Mouse (Mus musculus): ENCODE data around the gene Psmd5.
"Not testable (repeated sequence)": the region's sequence is repeated elsewhere in the genome, so short reads cannot be mapped to it uniquely, and the experiment has no call there.

The Psmd5 gene

DNA sequence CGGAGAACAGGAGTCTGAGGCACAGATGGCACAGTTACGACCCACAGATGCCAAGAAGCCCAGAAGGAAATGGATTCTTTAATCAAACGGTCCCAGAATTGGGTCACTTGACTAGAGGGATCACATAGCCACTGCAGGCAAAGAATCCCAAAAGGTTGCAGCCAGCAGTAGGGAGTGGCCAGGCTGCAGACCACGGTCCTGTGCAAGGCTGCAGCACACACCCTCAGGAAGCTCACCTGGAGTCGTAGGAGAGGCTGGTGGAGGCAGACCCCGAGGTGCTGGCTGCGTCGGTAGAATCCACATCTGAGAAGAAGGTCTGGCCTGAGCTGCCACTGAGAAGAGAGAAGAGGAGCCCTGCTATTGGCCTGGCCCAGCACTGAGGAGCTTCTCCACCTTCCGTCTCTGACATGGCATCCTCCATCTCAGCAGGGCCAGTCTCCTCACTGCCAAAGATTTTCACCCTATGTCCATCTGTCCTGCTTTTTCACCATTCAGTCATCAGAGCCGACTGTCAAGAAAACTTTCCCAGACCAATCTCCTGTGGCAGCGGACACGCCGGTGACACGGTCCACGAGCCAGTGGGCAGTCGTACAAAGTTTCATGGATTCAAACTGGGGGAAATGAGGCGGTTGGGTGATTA, 22.2 kb upstream of the Psmd5 start:
- no peak for DNase-seq (ENCODE audit: inconsistent ontology term)

DNA sequence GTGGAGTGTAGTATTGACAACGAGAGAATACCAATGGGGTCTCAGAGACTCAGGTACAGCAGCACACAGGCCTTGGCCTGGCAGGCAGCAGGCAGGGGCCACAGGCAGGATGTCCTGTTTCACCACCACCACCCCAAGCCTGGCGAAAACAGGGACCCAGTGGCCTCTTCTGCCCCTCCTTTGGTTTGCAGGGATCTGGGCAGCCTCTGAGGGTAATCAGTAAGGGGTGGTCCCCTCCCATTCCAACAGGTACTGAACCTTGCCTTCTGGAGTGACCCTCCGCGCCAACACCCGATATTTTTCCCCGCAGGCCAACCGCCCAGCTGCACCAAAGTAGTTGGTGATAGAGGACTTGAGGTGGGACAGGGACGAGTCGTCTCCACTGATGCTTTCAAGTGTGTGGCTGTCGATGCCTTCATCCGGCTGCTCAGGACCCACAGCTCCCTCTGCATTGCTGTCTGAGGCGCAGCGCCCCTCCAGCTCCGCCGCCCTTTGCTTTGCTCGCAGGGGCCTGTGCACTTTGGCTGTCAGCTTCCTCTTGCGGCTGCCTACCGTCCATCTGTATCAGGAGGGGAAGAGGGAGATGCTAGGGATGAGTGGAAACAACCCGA, 20.8 kb upstream of the Psmd5 start:
- DNase-seq (ENCODE audit: inconsistent ontology term), result no peak

DNA sequence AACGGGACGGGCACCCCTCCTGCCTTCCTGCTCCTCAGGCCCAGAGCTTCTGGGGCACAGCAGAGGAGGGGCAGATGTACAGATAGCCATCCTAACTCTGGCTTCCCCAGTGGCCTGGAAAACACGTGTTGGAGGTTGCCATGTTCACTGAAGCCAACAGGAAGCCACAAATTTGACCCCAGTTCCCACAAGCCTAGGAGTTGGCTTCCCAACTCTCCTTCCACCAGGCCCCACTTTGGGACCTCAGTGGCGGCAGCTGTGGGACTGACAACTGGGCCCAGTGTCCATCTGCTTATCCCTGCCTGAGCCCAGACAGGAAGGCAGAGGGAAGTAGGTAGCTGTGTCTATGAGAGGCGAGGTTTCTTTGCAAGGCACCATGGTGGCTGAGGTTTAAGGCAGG, 19.2 kb upstream of the Psmd5 start:
- DNase-seq (ENCODE audit: inconsistent ontology term), result no peak

DNA sequence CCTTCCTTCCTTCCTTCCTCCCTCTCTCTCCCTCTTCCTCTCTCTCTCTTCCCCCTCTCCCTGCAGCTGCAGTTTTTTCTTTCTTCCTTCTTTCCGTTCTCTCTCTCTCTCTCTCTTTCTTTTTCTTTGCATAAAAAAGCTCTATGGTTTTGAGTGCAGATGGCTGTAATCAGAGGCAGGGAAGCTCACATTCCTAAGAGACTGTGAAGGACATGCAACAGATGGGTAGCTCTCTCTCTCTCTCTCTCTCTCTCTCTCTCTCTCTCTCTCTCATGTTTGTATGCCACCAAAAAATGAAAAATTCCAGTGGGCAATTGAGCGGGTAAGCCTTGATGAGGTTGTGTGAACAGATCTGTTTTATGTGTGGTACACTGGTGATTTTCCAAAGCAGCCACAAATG, 9.4 kb upstream of the Psmd5 start:
- DNase-seq (ENCODE audit: inconsistent ontology term), result no peak

DNA sequence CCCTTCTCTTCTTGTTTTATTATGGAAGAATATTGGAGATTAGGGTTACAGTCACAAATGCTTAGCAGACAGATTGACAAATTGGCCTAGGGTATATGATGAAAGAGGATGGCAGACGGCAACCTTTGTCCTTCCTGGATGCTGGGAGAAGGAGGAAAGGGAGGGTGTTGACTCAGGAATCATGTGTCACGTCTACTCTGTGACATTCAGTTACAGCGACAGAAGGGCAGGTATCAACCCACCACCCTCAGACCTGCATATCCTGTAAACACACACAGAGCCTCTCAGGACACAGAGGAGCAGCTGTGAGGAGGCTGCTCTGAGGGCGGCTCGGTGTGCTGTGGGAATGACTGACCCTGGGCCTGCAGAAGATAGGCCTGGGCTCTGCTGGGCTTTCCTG, 8.4 kb upstream of the Psmd5 start:
- no peak for DNase-seq (ENCODE audit: inconsistent ontology term)

DNA sequence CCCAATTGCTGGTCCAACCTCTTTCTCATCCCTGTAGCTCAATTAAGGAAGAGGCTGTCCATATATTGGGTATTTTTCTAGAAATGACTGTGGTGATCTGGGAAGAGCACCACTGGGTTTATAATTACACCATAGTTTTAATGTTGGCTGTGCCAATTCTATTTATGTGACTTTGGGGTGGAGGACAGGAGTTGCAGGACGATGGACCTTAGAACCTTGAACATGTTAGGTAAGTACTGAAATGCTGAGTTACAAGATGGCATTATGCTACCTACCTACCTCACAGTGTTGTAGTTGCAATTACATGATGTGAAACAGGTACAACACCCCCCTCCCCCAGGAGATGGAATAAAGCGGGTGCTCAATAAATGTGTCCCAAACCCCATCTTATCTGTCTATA, 8.0 kb upstream of the Psmd5 start:
- no peak for DNase-seq (ENCODE audit: inconsistent ontology term)

DNA sequence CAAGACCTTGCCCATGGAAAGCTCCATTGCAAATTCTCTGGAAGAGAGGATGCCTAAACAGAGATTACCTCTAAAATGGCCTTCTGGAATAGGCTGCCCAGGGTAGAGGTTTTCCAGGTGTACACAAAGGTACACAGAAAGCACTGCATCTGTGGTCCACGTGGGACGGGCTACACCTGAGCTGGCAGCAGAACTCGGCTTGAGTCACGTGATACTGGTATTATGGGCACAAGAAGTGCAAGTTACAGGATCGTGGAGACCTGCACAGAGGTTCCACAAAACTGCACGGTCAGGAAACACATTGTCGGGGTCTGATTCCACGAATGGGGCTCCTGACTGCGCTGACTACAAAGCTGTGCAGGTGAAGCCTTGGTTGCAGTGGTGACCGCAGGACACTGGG, 5.3 kb upstream of the Psmd5 start:
- DNase-seq (ENCODE audit: inconsistent ontology term), result no peak

DNA sequence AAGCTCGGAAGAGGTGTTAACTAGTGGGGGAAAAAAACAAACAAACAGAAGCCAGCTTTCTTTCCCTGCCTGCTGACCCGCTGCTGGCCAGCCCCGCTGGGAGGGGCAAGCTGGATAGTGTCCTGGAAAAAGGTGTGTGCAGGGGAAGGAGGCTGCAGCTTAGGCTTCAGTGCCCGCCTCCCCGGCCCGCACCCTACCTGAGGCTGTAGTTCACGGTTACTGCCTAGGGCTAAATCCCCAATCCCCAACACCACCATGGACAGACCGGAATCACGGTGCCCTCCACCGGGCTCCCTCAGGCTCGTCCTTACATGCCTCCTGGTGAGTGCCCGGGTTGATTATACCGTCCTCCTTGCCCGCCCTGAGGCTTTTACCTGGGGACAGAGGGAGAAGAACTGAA, 497 bp downstream of the Psmd5 start, which contains the start of gene Cutal:
Cutal (plus strand) TSS at position 126 of the 400 bp plus-strand sequence.
- DNase-seq (ENCODE audit: inconsistent ontology term), result peak; percentile 14

DNA sequence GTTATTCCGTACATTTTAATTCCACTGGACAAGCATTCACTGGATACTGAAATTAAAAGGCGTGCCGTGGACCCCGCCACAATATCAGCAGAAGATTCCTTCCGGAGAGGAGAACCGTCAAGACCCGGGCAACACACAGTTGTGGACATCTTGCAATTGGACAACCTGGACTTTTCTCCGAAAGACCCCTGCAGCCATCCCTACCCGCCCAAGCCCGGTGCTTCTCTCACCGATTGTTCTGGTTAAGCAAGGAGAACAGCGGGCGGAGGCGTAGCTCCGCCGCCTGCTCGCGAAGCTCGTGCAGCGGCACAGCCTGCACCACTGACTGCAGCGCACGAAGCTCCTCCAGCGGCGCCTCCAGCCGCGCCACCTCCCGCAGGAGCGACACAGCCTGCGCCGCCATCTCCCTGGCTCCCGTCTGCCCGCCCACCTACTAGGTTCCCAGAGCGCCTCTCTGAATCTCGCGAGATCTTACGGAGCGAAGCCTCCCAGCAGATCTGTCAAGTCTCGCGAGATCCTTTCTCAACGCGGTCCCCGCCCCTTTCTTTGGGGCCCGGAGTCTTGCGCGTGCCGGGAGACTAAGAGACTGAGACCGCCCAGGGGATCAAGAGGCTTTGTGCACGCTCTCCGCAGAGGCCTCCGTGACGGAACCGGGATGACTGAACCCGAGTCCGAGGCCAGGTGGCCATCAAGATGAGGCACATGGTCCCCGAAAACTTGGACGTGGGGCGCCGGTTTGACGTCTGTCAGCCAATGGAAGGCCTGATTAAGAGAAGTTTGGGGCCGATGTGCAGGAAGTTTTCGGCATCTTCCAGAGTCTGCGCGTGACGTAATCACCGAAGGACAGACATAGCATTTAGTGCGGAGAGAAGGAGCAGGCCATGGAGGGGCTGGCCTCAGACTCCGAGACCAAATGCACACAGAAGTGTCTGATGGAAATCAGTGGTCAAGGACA, 4.0 kb downstream of the Psmd5 start:
- peak; percentile 99 for DNase-seq (ENCODE audit: inconsistent ontology term)

DNA sequence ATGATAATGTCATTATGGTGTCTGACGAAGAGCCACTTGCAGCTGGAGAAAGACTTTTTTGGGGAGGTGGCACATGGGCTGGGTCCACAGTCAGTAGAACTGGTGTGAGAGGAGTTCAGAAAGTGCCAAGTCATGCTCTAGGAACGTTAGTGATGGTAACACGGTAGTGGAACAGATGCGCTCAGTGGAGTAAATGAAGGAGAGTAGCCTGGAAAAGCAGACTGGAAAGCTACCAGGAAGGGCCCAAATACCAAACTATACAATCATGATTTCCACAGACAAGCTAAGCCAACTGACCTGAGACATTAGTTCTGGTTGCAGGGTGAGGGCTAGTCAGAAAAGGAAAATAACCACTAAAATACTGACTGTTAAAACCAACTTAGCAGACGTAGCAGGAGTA, 5.1 kb downstream of the Psmd5 start:
- DNase-seq (ENCODE audit: inconsistent ontology term), result peak; percentile 76

DNA sequence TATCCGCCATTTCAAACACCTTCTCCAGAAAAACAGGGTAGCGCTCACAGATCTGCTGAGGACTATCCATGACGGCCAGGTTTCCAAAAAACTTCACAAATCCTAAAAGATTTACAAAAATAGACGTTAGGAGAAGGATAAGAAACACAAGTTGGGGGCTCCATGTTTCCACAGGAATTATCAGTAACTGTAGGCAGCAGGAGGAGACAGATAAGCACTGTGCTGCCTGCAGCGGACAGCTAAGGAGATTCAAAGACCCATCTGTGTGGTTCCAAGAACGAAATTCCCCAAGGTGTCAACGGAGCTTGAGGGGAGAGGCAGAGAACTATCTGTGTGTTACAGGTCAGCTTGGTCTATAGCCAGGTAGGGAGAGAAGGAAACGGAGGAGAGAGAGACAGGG, 17.0 kb downstream of the Psmd5 start:
- no peak for DNase-seq (ENCODE audit: inconsistent ontology term)

DNA sequence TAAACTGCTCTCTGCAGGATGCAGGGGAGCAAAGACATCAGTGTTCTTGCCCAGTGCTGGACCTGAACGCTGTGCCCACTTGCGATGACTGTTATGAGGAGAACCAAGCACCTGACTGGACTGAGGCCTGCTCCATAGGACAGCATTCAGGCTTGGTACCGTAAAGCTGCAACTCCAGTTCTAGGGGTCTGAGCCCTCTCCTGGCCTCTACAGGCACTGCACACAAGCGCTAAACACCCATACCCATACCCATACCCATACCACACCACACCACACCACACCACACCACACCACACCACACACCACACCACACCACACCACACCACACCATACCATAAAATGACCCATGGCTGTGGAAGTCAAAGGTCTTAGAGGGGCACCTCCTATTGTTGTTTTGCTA, 19.5 kb downstream of the Psmd5 start:
- DNase-seq (ENCODE audit: inconsistent ontology term), result no peak

DNA sequence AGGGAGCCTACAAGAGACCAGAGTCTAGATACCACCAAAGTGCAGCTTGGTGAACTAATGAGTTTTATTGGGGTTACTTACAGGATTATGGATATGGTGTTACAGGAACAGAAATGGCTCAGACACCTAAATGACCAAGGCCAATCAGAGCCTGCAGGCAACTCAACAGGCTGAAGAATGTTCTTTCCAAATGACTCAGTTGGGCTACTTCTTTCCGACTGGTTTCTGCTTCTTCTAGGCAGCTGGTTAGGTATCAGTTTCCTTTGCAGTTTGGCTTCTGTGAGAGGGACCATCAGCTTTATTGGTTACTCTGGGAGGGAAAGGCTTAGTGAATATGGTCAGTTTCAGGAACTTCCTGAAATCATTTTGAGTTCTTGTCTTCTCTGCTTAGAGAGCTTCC, 27.1 kb downstream of the Psmd5 start:
- no peak for DNase-seq (ENCODE audit: inconsistent ontology term)

DNA sequence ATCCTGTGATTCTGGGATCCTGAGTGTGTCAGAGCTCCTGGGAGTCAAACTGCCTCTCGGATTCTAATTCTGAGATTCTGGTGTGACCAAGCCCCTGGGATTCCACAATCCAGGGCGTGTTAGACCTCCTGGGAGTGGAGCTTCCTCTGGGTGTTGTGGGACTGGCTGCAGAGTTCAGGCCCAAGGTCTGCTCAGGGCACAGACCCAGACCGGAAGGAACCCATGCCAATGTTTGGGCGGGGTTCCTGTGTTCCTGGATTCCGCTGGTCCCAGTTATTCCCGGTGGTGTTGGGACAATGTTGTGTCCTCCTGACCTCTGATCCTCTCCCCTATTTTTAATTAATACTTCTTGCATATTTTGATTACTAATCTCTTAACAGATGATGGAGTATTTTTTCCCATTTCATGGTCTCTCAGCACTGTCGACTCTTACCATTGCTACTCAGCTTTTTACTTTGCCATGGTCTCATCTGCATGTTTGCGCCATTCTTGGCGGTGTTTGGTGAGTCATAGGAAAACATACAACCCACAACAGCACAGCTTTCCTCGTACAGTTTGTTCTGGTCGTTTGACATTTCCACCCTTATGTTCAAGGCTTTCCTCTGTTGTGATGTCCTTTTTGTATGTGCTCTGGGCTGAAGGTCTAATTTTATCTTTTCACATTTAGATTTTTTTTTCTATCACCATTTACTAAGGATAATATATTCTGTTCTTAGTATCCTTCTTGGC, 31.4 kb downstream of the Psmd5 start:
- no peak for DNase-seq (ENCODE audit: inconsistent ontology term)

DNA sequence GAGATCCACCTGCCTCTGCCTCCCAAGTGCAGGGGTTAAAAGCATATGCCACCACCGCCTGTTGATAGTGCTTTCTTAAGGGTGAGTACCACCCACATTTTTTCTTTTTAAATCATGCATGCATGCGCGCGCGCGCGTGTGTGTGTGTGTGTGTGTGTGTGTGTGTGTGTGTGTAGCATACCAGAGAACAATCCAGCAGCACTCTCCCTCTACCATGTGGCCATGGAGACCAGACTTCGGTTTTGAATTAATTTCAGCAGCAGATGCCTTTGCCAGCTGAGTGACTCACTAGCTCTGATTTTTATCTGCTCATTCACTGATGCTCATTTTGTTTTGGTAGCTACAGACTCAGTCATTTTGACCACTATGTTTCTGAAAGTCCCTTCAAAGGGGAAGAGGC, 33.1 kb downstream of the Psmd5 start:
- peak; percentile 62 for DNase-seq (ENCODE audit: inconsistent ontology term)

DNA sequence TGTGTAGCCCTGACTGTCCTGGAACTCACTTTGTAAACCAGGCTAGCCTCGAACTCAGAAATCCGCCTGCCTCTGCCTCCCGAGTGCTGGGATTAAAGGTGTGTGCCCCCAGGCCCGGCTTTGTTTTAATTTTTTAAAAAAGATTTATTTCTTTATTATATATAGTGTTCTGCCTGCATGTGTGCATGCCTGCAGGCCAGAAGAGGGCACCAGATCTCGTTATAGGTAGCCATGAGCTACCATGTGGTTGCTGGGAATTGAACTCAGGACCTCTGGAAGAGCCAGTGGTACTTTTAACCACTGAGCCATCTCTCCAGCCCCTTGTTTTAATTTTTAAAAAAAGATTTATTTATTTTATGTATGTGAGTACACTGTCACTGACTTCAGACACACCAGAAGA, 34.6 kb downstream of the Psmd5 start:
- DNase-seq (ENCODE audit: inconsistent ontology term), result not testable (repeated sequence)

DNA sequence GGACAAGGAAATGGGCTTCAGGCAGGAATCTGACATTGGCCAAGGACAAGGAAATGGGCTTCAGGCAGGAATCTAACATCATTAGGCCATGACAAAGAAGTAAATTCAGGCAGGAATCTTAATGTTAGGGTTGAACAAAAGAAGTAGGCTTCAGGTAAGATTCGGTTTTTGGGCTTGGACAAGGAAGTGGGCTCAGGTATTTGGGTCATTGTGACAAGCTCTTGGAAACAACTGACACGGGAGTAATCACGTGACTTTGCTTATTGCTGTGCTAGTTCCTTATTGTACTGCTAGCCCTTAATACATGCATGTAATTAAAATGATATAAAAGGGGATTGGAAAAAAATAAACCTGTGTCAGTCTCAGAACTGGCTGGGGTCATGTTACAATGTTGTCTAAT, 39.1 kb downstream of the Psmd5 start:
- no peak for DNase-seq (ENCODE audit: inconsistent ontology term)

DNA sequence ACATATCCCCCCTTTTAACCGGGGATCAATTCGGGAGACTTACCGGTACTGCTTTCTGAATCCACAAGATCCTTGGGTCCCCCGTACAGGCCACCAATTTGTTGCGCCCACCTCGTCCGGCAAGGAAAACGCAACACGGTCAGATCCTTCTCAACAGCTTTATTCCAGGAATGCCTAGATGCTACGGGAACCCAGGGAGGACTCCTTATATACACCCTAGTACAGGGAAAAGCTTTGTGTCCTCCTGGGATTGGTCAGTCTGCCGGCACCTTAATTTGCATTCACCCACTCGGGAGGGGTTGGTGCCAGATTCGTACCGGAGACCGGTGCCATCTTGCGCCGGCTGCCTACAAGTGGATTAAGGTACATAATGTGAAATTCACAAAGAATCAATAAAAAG, 41.1 kb downstream of the Psmd5 start:
- DNase-seq (ENCODE audit: inconsistent ontology term), result no peak

DNA sequence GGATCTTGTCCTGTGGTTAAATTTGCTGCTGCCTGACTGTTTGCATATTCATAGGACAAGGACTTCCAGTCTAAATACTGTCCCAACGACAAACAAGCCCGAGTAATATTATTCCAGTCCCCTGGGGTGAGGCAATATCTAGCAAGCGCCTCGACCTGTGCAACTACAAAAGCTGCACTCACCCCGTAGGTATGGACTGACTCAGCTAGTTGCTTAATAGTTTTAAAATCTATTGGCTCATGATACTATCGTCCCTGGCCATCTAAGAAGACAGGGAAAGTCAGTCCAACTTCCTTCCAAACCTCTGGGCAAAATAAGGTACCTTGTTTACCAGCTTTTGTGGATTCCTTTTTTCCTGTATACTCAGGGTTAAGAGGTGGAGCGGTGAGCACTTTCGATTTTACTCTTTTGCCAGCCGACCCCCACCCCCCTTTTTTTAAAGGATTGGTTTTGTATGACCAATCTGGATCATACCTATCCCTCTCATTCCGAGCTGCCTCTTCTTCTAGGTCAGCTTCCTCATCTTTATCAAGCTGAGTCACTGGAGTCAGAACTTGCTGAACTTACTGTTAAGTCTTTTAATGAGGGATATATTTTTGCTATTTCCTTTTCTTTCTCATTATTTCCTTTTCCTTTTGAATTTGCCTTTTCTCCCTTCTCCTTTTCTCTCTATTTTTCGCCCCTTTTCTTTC, 41.9 kb downstream of the Psmd5 start, which contains the start of gene Gm34653:
Gm34653 (plus strand) TSS at position 242 of the 692 bp plus-strand sequence.
- not testable (repeated sequence) for DNase-seq (ENCODE audit: inconsistent ontology term)

DNA sequence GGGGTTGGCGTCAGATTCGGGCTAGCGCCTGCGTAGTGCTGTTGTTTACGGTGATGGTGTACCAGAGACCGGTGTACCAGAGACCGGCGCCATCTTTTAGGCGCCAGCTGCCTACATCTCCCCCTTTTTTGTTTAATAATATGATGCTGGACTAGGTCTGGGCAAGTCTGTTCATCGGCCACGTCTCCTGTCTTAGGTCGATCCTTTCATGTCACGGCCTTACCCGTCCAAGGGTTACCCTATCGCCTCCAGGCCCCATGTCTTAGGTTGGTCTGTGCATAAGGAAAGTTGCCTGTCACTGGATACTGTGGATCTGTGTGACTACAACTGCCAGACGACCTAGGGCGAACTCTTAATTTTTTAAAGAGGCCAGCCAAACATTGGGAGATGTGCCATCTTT, 44.7 kb downstream of the Psmd5 start:
- DNase-seq (ENCODE audit: inconsistent ontology term), result not testable (repeated sequence)

DNA sequence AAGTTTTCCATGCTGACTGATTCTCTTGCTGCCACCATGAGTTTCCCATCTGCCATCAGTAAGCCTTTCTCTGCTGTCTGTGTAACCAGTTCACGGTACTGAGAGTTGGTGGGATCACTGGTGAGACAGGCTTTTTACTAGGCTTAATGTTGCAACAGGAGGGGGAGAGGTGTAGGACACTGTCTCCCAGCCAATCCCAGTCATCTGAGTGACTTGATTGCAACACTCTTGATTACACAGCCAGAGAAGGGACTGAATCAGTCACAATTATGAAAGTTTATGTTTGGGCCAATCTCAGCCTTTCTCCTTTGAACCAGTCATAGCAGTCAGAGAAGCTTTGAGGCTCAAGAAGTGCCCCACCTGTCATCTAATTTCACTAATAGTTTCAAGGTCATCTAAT, 46.7 kb downstream of the Psmd5 start:
- DNase-seq (ENCODE audit: inconsistent ontology term), result no peak

All from Muller cell, postnatal 12 days (primary cell).